1 mouse cellular context compared by ENCODE assay signal in the genomic region with DNA sequence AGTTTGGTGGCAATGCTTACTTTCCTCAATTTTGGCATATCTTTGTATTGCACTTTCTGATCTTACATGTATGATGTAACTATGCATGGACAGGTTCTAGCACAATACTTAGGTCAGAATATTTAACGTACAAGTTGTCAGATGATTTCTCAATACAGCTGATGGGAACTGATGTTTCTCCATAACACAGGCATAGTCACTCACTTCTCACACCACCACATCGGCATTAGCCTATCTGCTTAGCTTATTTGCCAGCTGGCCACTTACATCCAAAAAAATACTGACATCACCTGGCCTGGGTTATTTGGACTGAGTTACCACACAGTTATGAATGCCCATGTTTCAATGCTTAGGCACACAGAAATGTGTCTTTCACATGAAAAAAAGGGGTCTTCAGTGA.
TF ChIP-seq lines count a peak whose summit lies in the region.

No protein-coding gene starts in this region.

TF ChIP-seq in CH12.LX, 34 proteins besides CTCF, POLR2A, EP300 and RAD21 (continued from another document):
- TF ChIP-seq ELF1 (IDR thresholded peaks at IDR 0.05; ENCODE audit: low read depth, low read length) (no peak), RCOR1 (conservative IDR thresholded peaks at IDR 0.05; ENCODE audit: low read depth, low read length) (no peak), MAZ (IDR thresholded peaks at IDR 0.05; ENCODE audit: low read depth, low read length) (no peak), ETS1 (conservative IDR thresholded peaks at IDR 0.05; ENCODE audit: low read depth, low read length) (no peak), CHD2 (IDR thresholded peaks at IDR 0.05; ENCODE audit: low read length) (no peak), ZMIZ1 (IDR thresholded peaks at IDR 0.05; ENCODE audit: low read depth, low read length) (no peak), NELFE (IDR thresholded peaks at IDR 0.05; ENCODE audit: low read depth, low read length) (no peak), HCFC1 (IDR thresholded peaks at IDR 0.05; ENCODE audit: low read depth, low read length) (no peak), USF2 (conservative IDR thresholded peaks at IDR 0.05; ENCODE audit: low read depth, low read length) (no peak), SIN3A (IDR thresholded peaks at IDR 0.05; ENCODE audit: low read length) (no peak)
TF ChIP-seq in CH12.LX: peak in this region for 0.
